Mouse (Mus musculus) left cerebral cortex, postnatal 4 days (tissue): Measurements from ENCODE around the gene Cyp2j9. TPM values are rescaled to one million over a fixed set of nuclear protein-coding genes. Genes with fewer than 3 reads are reported as not detected.
A peak's percentile ranks its signal among the peaks of the same experiment; 100 is the strongest.
"Not testable (repeated sequence)": the region's sequence is repeated elsewhere in the genome, so short reads cannot be mapped to it uniquely, and the experiment has no call there.

Experiments used
- DNase-seq: peaks from one replicate; pipeline ENCODE4 v3.0.0-alpha.2; 2022
- intact Hi-C: fragments of 180-260 bp; cut with DNase I; formaldehyde crosslinking; loops from one replicate; pipeline ENCODE4 v1.15.1; 2025
- total RNA-seq, 2 experiments: library from RNA; stranded (reverse); gene quantifications; 2 replicates each; pipeline ENCODE4 v1.2.3; 2021

Cyp2j9 gene
- 1 to 10 TPM; 6.0 to 6.1 TPM for total RNA-seq

DNA sequence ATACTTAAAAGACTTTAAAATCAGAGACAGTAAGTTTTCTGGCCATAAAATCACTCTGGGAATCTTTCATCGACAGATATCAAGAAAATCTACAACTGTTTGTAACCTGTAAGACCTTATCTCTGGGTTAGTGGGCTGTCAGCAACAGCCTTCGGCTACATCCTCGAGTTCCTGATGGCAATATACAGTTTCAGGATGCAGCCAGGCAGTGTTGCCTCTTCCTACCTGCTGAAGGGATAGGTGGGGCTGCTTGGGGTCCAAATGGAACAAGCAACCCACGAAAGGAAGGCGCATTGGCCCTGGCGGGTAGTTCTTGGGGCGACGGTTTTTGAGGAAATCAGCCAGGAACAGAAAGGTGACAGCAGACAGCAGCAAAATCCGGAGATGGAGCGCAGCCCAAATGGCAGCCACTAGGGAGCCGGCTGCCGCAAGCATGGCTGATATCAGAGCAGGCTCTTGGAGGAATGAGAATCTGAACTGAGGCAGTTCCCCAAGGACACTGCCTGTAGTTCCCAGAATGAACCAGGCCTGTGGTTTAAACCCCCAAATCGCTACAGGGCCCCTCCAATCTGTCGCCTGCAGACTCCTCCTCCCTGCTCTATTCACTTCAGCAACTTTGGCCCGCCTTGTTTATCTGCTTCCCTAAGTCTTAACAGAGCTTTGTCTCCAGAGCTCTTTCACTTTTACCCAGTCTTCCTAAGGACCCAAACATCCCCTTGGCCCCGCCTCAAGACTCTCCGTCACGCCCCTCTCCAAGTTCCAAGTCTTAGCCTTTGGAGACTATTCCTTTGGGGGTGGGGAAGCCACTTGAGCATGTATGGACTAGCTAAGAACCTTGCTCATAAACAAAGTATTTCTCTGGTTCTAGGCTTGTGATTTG is at the start of gene Cyp2j9:
Gene Cyp2j9 (minus strand): TSS at position 668 of the 880 bp plus-strand sequence.
- peak; percentile 63 for DNase-seq
- intact Hi-C loops = no loop called here

DNA sequence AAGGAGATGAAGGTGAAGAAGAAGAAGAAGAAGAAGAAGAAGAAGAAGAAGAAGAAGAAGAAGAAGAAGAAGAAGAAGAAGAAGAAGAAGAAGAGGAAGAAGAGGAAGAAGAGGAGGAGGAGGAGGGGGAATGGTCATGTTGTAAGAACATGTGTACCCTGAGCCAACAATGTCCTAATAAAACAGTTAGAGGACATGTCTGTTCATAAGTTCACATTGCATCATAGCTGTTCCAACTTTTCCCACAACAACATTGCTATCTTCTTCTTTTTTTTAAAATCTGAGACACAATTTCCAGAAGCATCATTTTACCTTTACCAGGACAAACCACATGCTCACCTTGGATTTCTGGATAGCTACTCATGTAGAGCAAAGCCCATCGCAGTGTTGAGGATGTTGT is 44.1 kb upstream of the Cyp2j9 start:
- intact Hi-C loops = no loop called here
- no peak for DNase-seq

- intact Hi-C loops = no loop called here
- DNase-seq = no peak
Observed at GRCm38 (mm10) chr4:96622474-96622873, 31.1 kb upstream of the Cyp2j9 start.

- intact Hi-C loops = no loop called here
- DNase-seq = peak; percentile 75
Observed at GRCm38 (mm10) chr4:96591791-96592150, 393 bp upstream of the Cyp2j9 start.

GRCm38 (mm10) chr4:96581425-96582088 is 9.8 kb downstream of the Cyp2j9 start:
- no peak for DNase-seq
- intact Hi-C loops = no loop called here

DNA sequence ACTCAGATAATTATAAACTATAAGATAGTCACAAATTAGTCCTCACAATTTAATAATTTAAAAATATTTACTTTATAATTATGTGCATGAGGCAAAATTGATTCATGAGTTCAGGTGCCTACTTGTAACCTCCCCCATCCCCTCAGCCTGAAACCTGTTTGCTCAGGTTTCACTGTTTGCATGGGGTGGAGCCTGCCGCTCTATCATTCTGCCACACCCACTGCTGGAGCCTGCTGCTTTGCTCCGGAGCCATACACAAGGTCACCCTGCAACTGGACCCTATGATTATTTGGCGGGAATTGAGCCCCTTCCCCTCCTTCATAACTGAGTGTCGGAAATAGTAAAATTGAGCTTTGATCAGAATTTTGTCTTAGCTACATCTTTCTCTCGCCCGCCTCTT is 11.0 kb downstream of the Cyp2j9 start:
- intact Hi-C loops, DNase-seq: not testable (repeated sequence)

DNA sequence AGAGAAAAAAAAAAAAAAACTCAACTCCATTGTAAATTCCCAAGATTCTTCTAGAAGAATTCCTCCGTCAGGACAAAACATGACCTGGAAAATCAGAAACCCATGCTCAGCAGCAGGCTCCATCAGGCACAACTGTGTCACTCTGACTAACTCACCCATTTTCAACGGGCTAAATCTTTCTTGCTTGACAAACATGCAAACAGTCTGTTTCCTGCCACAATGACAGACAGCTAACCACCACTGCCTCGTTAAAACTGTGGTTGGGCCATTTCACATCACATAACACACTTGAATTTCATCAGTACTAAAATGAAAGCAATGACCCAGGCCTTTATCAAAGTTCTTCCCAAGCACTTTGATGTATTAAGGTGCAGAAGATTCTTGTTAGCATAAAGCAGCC is 21.9 kb downstream of the Cyp2j9 start:
- intact Hi-C loops = no loop called here
- DNase-seq = no peak

DNA sequence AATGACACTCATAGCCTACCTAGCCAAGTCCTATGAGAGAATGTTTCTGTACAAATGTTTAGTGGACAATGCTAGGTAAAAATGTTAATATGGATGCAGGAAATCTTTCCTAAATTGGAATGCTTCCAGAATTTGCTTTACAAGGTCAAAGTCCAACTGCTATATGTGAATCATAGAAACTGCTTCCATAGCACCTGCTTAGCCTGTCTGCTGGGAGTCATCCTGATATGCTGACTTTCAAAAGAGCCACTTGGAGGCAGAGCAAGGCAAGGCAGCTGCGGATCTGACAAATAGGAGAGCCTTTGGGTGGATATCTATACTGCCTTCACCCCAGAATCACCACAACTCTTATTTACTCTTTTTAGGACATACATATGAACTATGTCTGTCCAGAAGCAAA is 23.4 kb downstream of the Cyp2j9 start:
- no peak for DNase-seq
- intact Hi-C loops = no loop called here

GRCm38 (mm10) chr4:96565808-96566207 is 25.6 kb downstream of the Cyp2j9 start:
- intact Hi-C loops = no loop called here
- no peak for DNase-seq

DNA sequence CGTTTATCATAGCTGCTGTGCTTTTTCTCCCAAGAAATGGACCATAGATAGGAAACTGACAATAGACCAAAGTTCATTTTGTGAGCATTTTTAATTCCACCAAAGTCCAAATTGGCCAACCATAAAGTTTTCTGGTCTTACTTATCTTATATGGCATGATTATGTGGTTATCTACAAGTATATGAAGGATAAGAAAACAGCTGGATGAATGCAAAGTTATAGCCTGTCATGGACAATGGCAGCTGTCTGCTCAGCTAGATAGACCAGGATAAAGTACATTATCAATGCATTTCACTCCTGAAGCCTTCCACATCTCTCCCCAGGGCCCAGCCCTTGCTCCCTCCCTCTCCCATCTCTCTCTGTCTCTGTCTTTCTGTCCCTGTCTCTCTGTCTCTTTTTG is 30.9 kb downstream of the Cyp2j9 start:
- intact Hi-C loops = no loop called here
- DNase-seq = no peak

DNA sequence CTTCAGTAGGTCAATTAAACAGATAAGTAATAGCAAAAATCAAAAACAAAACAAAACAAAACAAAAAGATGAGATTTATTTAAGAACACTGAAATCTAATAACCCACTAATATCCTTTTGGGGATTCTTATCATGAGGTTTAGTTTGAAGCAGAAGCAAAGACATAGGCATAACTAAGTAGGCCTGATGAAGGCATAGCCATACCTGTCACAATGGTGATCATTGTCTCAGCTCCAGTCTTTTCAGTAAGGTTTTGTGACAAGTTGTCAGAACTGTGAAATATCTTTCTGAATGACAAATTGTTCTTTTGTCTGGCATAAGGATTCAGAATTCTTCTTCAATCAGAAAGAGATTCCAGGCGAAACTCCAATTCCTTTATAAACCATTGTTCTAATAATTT is 31.6 kb downstream of the Cyp2j9 start:
- intact Hi-C loops = no loop called here
- no peak for DNase-seq

DNA sequence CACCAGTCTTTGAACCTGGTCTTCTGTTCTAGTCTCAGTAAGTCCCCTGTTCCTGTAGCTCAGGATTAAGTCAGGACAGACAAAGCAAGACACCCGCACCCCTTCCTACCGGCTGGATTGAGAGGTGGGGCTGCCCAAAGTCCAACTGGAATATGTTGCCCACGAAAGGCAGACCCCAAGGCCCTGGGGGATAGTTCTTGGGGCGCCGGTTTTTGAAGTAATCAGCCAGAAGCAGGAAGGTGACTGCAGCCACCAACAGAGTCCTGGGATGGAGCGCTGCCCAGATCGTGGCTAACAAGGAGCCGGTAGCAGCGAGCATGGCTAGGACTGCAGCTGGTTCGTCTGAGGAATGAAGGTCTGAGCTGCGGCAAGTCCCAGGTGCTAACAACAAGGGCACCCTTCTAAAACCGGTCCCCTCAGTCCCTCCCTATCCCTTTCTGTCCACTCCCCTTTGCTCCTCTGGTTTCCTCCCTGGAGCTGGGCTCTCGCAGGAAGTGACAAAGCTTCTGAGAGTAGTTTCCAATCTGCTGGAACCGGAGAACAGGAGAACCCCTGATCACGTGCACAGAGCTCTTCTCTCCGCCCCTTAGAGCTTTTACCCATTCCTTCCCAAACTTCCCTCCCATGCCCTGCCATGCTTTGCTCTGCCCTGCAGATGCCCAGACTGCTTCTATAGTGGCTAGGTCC is 38.1 kb downstream of the Cyp2j9 start, which contains the start of gene Cyp2j6:
Gene Cyp2j6 (minus strand): TSS at position 529 of the 687 bp plus-strand sequence.
- peak; percentile 14 for DNase-seq
- intact Hi-C loops = no loop called here

DNA sequence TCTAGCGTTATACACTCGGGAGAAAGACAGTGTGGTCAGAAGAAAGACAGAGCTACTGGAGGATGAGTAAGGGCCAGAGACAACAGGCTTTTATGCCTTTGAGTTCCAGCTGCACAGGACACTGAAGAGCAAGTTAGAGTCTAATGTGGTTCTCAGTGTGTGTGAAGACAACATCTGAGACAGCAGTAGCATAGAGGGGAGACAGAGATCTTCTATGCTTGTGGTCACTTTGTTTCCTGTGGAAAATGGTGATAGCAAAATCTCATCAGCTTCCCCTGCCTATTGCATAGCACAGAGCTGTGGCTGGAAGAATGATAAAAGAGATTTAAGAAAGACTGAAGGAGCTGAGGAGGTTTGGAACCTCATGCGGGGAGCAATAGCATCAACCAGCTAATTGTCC is 39.8 kb downstream of the Cyp2j9 start:
- DNase-seq = no peak
- intact Hi-C loops = no loop called here

- DNase-seq = no peak
- intact Hi-C loops = no loop called here
Observed at GRCm38 (mm10) chr4:96545976-96546375, 45.4 kb downstream of the Cyp2j9 start.

DNA sequence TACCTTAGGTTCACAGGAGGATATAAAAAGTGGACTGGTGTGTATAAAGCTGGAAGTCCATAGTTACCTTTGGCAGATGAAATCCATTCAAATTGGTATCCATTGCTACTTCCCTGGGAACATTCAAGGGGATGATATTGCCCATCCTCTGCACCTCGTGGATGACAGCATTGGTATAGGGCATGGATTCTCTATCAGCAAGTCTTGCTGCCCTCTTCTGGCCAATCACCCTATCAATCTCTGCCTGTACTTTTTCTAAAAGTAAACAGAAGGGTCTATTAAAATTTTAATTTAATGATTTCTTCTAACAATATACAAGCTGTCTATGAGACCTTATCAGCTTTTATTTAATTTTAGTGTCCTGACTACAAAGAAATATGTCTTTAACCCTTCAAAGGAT is 65.6 kb downstream of the Cyp2j9 start:
- intact Hi-C loops = loop anchor here (10.0 kb wide), 1 partner anchor 251 kb away; no protein-coding TSS in a partner anchor
- peak; percentile 7 for DNase-seq

DNA sequence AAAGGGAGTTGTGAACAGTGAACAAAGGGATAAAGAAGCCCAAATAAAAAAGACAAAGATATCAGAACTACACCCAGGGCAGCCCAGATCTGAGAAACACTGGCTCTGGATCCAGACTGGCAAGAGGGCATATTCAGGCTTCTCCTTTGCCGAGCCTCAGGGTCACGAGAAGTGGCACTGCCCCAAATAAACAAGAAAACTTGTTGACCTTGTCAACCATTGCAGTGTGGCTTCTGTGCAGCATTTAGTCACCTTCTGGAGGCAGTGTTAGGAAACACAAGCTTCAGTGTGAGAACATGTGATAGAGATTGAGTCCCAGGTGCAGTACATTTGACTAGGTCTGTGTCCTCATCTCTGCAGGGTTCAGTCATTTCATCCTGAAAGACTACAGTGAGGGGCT is 69.1 kb downstream of the Cyp2j9 start:
- intact Hi-C loops = loop anchor here (10.0 kb wide), 1 partner anchor 247 kb away; no protein-coding TSS in a partner anchor

More for the DNA sequence above, 69.1 kb downstream of the Cyp2j9 start:
- DNase-seq = no peak

Other genes starting within 250 kb of the Cyp2j9 start
- gene Cyp2j11, start 242.9 kb downstream of the Cyp2j9 start, total RNA-seq = not detected
- gene Cyp2j8, start 84.2 kb downstream of the Cyp2j9 start, total RNA-seq = not detected
- 1 to 10 TPM; 6.2 to 6.6 TPM for gene Cyp2j6, start 37.9 kb downstream of the Cyp2j9 start, total RNA-seq
- not detected for gene Cyp2j5, start 72.6 kb upstream of the Cyp2j9 start, total RNA-seq
- gene Gm12695, start 193.6 kb upstream of the Cyp2j9 start, total RNA-seq = under 1 TPM in 1 of 2 experiments, not detected in 1; 0.20 TPM